Mouse (Mus musculus): Measurements from ENCODE around the gene Syn3. TPM values are rescaled to one million over a fixed set of nuclear protein-coding genes. Genes with fewer than 3 reads are reported as not detected.

Gene Syn3
- polyA plus RNA-seq, 1 experiment, result 0.75 TPM

DNA sequence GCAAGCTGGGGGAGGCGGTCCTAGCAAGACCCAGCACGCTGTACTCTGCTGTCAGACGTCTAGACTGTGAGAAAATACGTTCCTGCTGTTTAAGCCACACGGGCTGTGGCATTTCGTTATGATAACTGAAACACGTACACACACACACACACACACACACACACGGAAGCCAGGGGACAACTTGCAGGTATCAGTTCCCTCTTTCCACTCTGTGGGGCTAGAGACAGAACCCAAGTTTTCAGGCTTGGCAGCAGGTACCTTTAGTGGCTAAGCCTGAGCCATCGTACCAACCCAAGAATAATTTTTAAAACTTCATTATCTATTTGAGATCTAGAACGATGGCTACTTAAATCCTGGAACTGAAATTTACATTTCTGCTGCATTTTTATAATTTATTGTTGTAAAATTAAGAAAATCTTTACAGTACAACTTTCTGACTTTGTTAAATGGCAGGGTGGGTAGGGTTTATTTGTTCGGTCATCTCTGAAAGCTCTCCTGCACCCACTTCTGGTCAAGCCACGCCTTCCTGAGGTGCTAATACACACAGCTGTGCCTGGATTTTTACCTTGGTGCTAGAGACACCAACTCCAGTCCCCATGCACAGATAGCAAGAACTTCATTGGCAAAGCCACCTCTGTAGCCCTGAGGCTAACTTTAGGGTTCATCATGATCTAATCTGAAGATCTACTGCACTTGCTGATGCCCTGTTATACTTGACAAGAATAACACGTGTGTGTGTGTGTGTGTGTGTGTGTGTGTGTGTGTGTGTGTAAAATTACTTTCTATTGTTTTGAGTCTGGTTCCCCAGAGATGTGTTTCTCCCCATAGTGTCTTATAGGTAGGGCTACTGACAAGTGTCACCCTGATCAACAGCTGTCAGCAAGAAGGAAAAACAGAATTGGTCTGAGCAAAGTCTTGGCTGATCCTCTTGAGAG lies 29.8 kb downstream of the Syn3 start:
- Histone ChIP-seq H3K4me1 (ENCODE audit: control insufficient read depth, insufficient read depth, insufficient read length, low read length) (no peaks in the 10 kb centered on the region; the same call in 1 of the 2 replicates), H3K36me3 (ENCODE audit: control insufficient read depth, insufficient read depth, low read length) (no peaks in the 10 kb centered on the region), H3K27ac (ENCODE audit: insufficient read depth, low read depth, low read length) (peak overlapping the region; percentile 5; the same call in 1 of the 2 replicates), H3K27me3 (ENCODE audit: control insufficient read depth, insufficient read depth, low read length) (no peaks in the 10 kb centered on the region), H3K4me3 (ENCODE audit: low read depth, low read length) (no peak overlapping the region)
- WGBS, result 72% methylated on average over 13 of the region's 13 CpGs
- TF ChIP-seq POLR2A (IDR thresholded peaks at IDR 0.05; ENCODE audit: low read depth, low read length) (no peak), CTCF (IDR thresholded peaks at IDR 0.05; ENCODE audit: extremely low read depth, insufficient read length, insufficient replicate concordance, low read depth, low read length) (no peak)

DNA sequence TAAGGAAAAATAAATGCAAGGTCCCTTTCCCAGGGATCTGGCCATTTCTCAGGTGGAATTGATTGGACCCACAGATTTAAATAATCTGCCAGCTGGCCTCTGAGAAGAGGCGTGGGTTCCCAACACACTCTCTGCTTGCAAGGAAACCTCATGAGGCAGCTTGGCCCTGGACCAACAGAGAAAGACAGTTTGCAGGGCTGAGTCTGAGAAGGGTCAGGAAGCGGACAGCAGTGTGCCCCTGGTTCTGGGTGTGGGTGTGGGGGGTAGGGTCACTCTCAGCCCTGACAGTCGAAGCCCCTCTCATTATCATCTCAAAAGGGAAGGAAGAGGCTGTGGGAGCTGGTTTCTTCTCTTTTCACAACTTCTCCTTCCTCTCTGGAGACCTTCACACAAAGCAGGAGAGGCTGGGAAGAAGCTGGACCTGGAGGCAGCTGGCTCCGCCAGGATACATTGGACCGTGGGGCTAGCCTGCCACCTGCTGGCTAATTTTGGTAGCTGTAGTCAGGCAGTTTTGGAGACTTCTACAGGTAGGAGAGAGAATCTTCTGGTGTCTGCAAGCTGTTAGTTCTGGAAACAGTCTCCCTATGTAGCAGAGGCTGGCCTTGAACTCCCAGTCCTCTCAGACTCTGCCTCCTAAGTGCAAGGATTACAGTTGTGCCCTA lies 35.0 kb downstream of the Syn3 start:
- no peaks in the 10 kb centered on the region for H3K36me3 ChIP-seq (ENCODE audit: control insufficient read depth, insufficient read depth, low read length)
- WGBS, result 33% methylated on average over 5 of the region's 5 CpGs
- TF ChIP-seq POLR2A (IDR thresholded peaks at IDR 0.05; ENCODE audit: low read depth, low read length) (no peak), CTCF (IDR thresholded peaks at IDR 0.05; ENCODE audit: extremely low read depth, insufficient read length, insufficient replicate concordance, low read depth, low read length) (peak; percentile 90)
- H3K4me1 ChIP-seq (ENCODE audit: control insufficient read depth, insufficient read depth, insufficient read length, low read length), result no peaks in the 10 kb centered on the region; the same call in 1 of the 2 replicates
- H3K27ac ChIP-seq (ENCODE audit: insufficient read depth, low read depth, low read length), result no peak overlapping the region
- no peaks in the 10 kb centered on the region for H3K27me3 ChIP-seq (ENCODE audit: control insufficient read depth, insufficient read depth, low read length)
- H3K4me3 ChIP-seq (ENCODE audit: low read depth, low read length), result no peak overlapping the region

DNA sequence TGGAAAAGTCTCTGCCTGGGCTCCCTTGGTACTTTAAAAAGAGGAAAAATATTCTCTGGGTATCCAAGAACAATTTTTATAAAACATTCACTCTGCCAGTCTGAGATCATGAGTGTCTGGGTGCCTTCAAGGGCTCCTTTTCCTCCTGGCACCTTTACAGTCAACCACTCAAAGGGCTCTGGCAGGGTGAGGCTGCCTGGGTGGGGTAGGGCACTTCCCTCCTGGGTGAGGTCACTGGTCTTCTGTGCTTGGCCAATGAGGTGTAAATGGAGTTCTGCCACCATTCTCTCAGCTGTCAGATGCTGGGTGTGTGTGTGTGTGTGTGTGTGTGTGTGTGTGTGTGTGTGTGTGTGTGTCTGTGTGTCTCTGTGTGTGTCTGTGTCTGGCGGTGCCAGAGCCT lies 39.1 kb downstream of the Syn3 start:
- no peaks in the 10 kb centered on the region; the same call in 1 of the 2 replicates for H3K4me1 ChIP-seq (ENCODE audit: control insufficient read depth, insufficient read depth, insufficient read length, low read length)
- H3K27ac ChIP-seq (ENCODE audit: insufficient read depth, low read depth, low read length), result no peak overlapping the region
- TF ChIP-seq CTCF (IDR thresholded peaks at IDR 0.05; ENCODE audit: extremely low read depth, insufficient read length, insufficient replicate concordance, low read depth, low read length) (no peak), POLR2A (IDR thresholded peaks at IDR 0.05; ENCODE audit: low read depth, low read length) (no peak)
- no peaks in the 10 kb centered on the region for H3K36me3 ChIP-seq (ENCODE audit: control insufficient read depth, insufficient read depth, low read length)
- 40% methylated on average over 1 of the region's 1 CpGs for WGBS
- H3K27me3 ChIP-seq (ENCODE audit: control insufficient read depth, insufficient read depth, low read length), result no peaks in the 10 kb centered on the region
- no peak overlapping the region for H3K4me3 ChIP-seq (ENCODE audit: low read depth, low read length)

DNA sequence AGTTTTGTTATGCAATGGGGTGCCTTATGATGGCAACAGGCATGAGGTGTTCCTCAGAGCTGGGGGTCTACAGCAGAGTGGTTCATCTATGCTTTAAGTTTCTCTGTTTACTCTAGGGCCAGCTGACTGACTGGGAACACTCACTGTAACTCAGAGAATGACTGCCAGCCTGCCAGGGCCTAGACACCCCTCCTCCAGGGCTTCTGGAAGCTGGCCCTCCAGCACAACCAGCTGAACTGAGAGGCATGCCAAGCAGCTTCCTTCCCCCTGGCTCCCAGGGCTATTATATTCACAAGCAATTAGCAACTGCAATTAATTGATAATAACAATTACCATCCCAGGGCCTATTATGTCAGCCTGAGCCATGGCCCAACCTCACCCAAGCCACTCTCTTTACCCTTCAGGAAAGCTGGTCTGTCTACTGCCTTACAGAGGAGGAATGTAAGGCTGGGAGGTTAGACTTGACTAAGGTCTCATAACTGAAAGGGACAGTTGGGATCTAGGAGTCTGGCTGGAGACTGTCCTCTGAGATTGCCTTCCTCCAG lies 41.0 kb downstream of the Syn3 start:
- no peak overlapping the region for H3K4me3 ChIP-seq (ENCODE audit: low read depth, low read length)
- TF ChIP-seq CTCF (IDR thresholded peaks at IDR 0.05; ENCODE audit: extremely low read depth, insufficient read length, insufficient replicate concordance, low read depth, low read length) (no peak), POLR2A (IDR thresholded peaks at IDR 0.05; ENCODE audit: low read depth, low read length) (no peak)
- no peak overlapping the region for H3K27ac ChIP-seq (ENCODE audit: insufficient read depth, low read depth, low read length)
- no peaks in the 10 kb centered on the region; the same call in 1 of the 2 replicates for H3K4me1 ChIP-seq (ENCODE audit: control insufficient read depth, insufficient read depth, insufficient read length, low read length)
- no peaks in the 10 kb centered on the region for H3K27me3 ChIP-seq (ENCODE audit: control insufficient read depth, insufficient read depth, low read length)
- H3K36me3 ChIP-seq (ENCODE audit: control insufficient read depth, insufficient read depth, low read length), result no peaks in the 10 kb centered on the region

DNA sequence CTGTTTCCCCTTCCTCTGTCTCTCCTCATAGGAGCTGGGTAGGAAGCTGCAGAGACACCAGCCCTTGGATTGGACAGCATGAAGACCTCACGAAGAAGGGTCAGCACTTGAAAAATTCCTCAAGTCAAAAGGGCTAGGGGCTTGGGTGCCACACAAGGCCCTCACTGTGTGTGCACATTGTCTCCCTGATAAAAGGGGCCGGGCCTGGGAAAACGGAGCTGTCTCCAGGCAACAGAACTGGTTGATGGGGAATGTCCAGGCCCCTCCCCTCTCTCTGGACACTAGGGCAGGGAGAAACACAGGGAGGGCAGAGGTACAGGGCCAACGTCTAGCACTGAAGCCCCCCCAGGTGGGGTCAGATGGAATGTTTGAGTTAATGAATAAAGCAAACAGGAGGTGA lies 41.5 kb downstream of the Syn3 start:
- Histone ChIP-seq H3K36me3 (ENCODE audit: control insufficient read depth, insufficient read depth, low read length) (no peaks in the 10 kb centered on the region), H3K27ac (ENCODE audit: insufficient read depth, low read depth, low read length) (no peak overlapping the region), H3K27me3 (ENCODE audit: control insufficient read depth, insufficient read depth, low read length) (no peaks in the 10 kb centered on the region), H3K4me3 (ENCODE audit: low read depth, low read length) (no peak overlapping the region), H3K4me1 (ENCODE audit: control insufficient read depth, insufficient read depth, insufficient read length, low read length) (no peaks in the 10 kb centered on the region; the same call in 1 of the 2 replicates)
- 52% methylated on average over 4 of the region's 4 CpGs for WGBS
- no peak for TF ChIP-seq POLR2A (IDR thresholded peaks at IDR 0.05; ENCODE audit: low read depth, low read length)
- no peak for TF ChIP-seq CTCF (IDR thresholded peaks at IDR 0.05; ENCODE audit: extremely low read depth, insufficient read length, insufficient replicate concordance, low read depth, low read length)

DNA sequence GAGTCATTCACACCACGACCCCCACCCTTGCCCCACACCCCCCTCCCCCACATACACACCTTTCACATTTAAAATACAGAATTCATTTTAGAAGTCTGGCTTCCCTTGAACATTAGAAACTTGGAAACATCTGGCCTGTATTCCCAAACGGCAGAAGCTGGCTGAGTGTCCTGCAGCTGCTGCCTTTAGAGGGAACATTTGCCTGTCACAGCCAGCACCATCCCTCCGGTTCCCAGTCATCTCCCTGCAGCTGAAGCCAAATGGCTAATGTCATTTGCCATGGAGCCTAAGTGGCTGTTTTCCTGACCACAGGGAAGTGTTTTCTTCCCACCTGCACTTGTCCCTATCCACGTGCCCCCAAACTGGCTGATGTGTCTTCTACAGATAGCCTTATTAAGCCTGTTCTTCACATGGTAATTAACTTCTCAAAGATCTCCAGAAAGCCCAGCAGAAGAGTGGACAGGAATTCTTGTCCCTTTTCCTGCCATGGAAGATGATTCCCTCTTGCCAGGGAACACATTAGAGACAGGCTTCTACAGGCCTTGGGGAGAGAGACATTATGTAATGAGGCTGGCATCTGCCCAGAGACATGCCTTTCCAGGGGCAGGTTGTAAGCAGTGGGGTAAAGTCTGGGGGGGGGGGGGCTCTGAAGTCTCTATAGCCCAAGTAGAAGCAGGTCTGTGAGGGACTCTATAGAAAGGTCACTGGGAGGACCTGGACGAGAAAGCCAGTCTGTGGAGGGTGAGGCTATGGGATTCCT lies 43.2 kb downstream of the Syn3 start:
- Histone ChIP-seq H3K27ac (ENCODE audit: insufficient read depth, low read depth, low read length) (no peak overlapping the region), H3K36me3 (ENCODE audit: control insufficient read depth, insufficient read depth, low read length) (no peaks in the 10 kb centered on the region), H3K4me3 (ENCODE audit: low read depth, low read length) (no peak overlapping the region), H3K27me3 (ENCODE audit: control insufficient read depth, insufficient read depth, low read length) (no peaks in the 10 kb centered on the region), H3K4me1 (ENCODE audit: control insufficient read depth, insufficient read depth, insufficient read length, low read length) (no peaks in the 10 kb centered on the region; the same call in 1 of the 2 replicates)
- 72% methylated on average over 5 of the region's 5 CpGs for WGBS
- no peak for TF ChIP-seq CTCF (IDR thresholded peaks at IDR 0.05; ENCODE audit: extremely low read depth, insufficient read length, insufficient replicate concordance, low read depth, low read length)
- TF ChIP-seq POLR2A (IDR thresholded peaks at IDR 0.05; ENCODE audit: low read depth, low read length), result no peak

Measured in small intestine, adult 2 months (tissue).